Mouse (Mus musculus) central nervous system, embryonic 18 days (tissue): Measurements from ENCODE around the gene Greb1. TPM values are rescaled to one million over a fixed set of nuclear protein-coding genes. Genes with fewer than 3 reads are reported as not detected.

Experiments
- polyA plus RNA-seq: library from polyadenylated mRNA; depleted of rRNA; stranded (reverse); fragments of >200 nt; gene quantifications from 2 replicates; pipeline ENCODE4 v1.2.3, GENCODE M21; 2012; rRNA removed

Greb1 gene
- polyA plus RNA-seq: 0.84 and 0.94 TPM in 2 replicates

DNA sequence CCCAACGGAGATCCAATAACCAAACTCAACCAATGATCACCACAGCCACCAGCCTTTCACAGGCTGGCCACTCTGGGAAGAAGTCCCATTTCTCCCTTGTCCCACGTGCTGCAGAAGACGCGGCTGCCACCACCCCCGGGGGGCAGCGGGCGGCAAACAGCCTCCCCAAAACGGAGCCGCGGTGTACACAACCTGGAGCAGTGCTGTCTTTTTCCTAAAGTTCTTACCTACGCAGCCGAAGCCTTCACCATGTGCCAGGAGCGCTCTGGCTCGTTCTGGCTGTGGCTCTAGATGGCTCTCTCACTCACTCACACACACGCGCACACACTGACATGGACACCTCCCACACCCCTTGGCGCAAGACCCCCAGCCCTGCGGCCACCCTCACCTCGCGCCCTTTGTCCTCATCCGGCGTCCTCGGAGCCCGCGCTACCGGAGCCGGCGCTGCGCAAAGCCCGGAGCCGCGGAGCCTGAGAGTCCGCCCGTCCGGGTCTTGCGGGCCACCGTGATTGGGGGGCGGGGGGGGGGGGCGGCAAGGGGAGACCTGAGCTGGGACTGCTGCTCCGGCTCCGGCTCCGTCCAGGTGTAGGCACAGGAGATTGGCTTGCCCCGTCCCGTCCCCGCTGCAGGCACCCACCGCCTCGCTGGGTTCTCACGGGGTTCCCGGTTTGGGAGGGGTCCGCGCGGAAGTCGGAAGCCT is at the start of gene Greb1:
Gene Greb1, minus strand, starts transcription at position 628 of the 700 bp plus-strand sequence.

DNA sequence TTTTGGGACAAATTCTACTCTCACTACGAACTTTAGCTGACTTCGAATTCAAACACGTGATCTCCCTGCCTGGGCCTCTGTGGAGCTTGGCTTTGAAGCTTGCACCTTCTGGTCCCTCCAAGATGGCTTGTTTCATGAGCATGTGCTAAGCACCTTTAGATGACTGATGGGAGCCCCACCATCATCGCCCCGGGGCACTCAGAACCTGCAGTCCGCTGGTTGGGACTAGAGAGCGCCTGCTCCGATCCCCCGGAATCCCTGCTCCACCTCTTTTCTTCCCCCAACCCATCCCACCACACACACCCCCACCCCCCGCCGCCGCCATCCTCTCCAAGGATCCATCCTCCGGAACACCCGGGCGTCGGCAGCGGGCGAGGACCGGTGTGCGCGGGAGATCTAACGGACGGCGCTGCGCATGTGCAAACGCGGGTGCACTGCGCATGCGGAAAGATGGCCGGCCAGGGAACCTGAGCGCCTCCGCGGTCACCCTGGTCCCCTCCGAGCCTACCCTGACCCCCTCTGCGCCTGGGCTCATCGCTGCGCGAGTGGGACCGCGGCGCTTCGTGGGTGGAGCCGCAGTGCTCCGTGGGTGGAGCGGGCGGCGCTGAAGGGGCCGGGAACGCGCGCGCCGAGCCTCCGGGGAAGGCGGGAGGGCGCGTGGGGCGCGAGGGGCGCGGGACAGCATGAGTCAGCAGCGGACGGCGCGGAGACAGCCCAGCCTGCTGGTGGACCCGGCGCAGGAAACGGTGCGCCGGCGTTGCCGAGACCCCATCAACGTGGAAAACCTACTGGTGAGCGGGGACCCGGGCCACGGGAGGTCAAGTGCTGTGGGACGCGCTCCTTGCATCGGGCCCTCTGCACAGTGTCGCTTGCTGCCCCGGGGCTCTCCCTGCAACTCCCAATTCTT is 10.1 kb upstream of the Greb1 start, which contains the start of gene E2f6:
Gene E2f6, plus strand, starts transcription at position 439 of the 907 bp plus-strand sequence.

DNA sequence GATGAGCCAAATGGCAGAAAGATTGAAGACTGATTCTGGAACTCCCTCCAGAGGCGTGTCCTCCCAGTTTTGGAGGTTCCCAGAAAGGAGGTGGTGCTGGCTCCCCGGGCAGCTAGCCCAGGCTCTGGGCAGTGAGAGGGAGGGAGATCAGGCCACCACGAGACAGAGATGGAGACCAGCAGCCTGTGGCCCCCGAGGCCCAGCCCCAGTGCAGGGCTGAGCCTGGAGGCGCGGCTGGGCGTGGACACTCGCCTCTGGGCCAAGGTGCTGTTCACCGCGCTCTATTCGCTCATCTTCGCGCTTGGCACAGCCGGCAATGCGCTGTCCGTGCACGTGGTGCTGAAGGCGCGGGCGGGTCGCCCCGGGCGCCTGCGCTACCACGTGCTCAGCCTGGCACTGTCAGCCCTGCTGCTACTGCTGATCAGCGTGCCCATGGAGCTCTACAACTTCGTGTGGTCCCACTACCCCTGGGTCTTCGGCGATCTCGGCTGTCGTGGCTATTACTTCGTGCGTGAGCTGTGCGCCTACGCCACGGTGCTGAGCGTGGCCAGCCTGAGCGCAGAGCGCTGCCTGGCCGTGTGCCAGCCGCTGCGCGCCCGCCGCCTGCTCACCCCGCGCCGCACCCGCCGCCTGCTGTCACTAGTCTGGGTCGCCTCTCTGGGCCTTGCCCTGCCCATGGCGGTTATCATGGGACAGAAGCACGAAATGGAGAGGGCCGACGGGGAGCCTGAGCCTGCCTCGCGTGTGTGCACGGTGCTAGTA is 147.2 kb downstream of the Greb1 start, which contains the start of gene Ntsr2:
Gene Ntsr2, plus strand, starts transcription at position 51 of the 762 bp plus-strand sequence.

Other genes with a start within 250 kb of the Greb1 start
- gene Lpin1, start 189.9 kb downstream of the Greb1 start, polyA plus RNA-seq: 20.2 and 22.8 TPM in 2 replicates
- gene Ntsr2, start 147.5 kb downstream of the Greb1 start, polyA plus RNA-seq: 10.6 and 11.7 TPM in 2 replicates
- gene E2f6, start 10.1 kb upstream of the Greb1 start, polyA plus RNA-seq: 29.1 and 34.3 TPM in 2 replicates
- 18.9 and 20.3 TPM in 2 replicates for gene Rock2, start 94.0 kb upstream of the Greb1 start, polyA plus RNA-seq
- gene Pqlc3, start 199.5 kb upstream of the Greb1 start, polyA plus RNA-seq: 0.88 and 1.2 TPM in 2 replicates
- gene 2410004P03Rik, start 210.8 kb upstream of the Greb1 start, polyA plus RNA-seq: 2.8 and 2.9 TPM in 2 replicates